Mouse (Mus musculus): ENCODE data around the gene Cyb5d1. TPM values are rescaled to one million over a fixed set of nuclear protein-coding genes. Genes with fewer than 3 reads are reported as not detected.
A peak's percentile ranks its signal among the peaks of the same experiment; 100 is the strongest.

Gene Cyb5d1
- polyA plus RNA-seq, 1 experiment from 2014 or later: 34.0 TPM

GRCm38 (mm10) chr11:69384979-69385378 is 10.5 kb downstream of the Cyb5d1 start:
- Histone ChIP-seq H3K27ac (ENCODE audit: low read length) (no peak overlapping the region), H3K9ac (replicated peaks; ENCODE audit: low read length) (no peak overlapping the region)
- WGBS: 67% methylated on average over 6 of the region's 6 CpGs

GRCm38 (mm10) chr11:69382478-69383105 is 12.8 kb downstream of the Cyb5d1 start:
- H3K27me3 ChIP-seq (ENCODE audit: insufficient read depth, low read length): no peaks in the 10 kb centered on the region
- ATAC-seq (ENCODE audit: low FRiP score, low TSS enrichment): no peak
- no peak overlapping the region for H3K27ac ChIP-seq (ENCODE audit: low read length)
- peaks cover 5% of the 10 kb centered on the region; the same call in 1 of the 2 replicates for H3K36me3 ChIP-seq (ENCODE audit: insufficient read depth, low read length)
- H3K4me2 ChIP-seq (replicated peaks; ENCODE audit: low read depth, low read length): no peak overlapping the region
- no peaks in the 10 kb centered on the region for H3K4me1 ChIP-seq (ENCODE audit: insufficient read depth, low read length)
- no peaks in the 10 kb centered on the region for H3K9me3 ChIP-seq (ENCODE audit: low read length)
- no peak overlapping the region for H3K9ac ChIP-seq (replicated peaks; ENCODE audit: low read length)
- WGBS: 50% methylated on average over 10 of the region's 10 CpGs
- no peak overlapping the region for H3K4me3 ChIP-seq (ENCODE audit: low read length)

More at GRCm38 (mm10) chr11:69384979-69385378, 10.5 kb downstream of the Cyb5d1 start:
- Histone ChIP-seq H3K4me3 (ENCODE audit: low read length) (no peak overlapping the region), H3K4me1 (ENCODE audit: insufficient read depth, low read length) (0 out of 2 replicates have a peak, but pooled peaks cover 1% of the 10 kb centered on the region), H3K27me3 (ENCODE audit: insufficient read depth, low read length) (no peaks in the 10 kb centered on the region), H3K4me2 (replicated peaks; ENCODE audit: low read depth, low read length) (no peak overlapping the region), H3K9me3 (ENCODE audit: low read length) (no peaks in the 10 kb centered on the region), H3K36me3 (ENCODE audit: insufficient read depth, low read length) (0 out of 2 replicates have a peak, but pooled peaks cover 4% of the 10 kb centered on the region)
- no peak for ATAC-seq (ENCODE audit: low FRiP score, low TSS enrichment)

GRCm38 (mm10) chr11:69381356-69381755 is 14.1 kb downstream of the Cyb5d1 start:
- Histone ChIP-seq H3K27me3 (ENCODE audit: insufficient read depth, low read length) (no peaks in the 10 kb centered on the region), H3K9me3 (ENCODE audit: low read length) (no peaks in the 10 kb centered on the region), H3K4me3 (ENCODE audit: low read length) (no peak overlapping the region), H3K27ac (ENCODE audit: low read length) (no peak overlapping the region), H3K36me3 (ENCODE audit: insufficient read depth, low read length) (peaks cover 7% of the 10 kb centered on the region; the same call in 1 of the 2 replicates), H3K9ac (replicated peaks; ENCODE audit: low read length) (no peak overlapping the region), H3K4me1 (ENCODE audit: insufficient read depth, low read length) (no peaks in the 10 kb centered on the region), H3K4me2 (replicated peaks; ENCODE audit: low read depth, low read length) (no peak overlapping the region)
- WGBS: 87% methylated on average over 6 of the region's 6 CpGs
- no peak for ATAC-seq (ENCODE audit: low FRiP score, low TSS enrichment)

GRCm38 (mm10) chr11:69379600-69379999 is 15.8 kb downstream of the Cyb5d1 start:
- no peaks in the 10 kb centered on the region for H3K9me3 ChIP-seq (ENCODE audit: low read length)
- no peak overlapping the region for H3K27ac ChIP-seq (ENCODE audit: low read length)
- WGBS: 76% methylated on average over 3 of the region's 3 CpGs
- ATAC-seq (ENCODE audit: low FRiP score, low TSS enrichment): no peak
- peaks cover 12% of the 10 kb centered on the region; the same call in 1 of the 2 replicates for H3K36me3 ChIP-seq (ENCODE audit: insufficient read depth, low read length)
- H3K9ac ChIP-seq (replicated peaks; ENCODE audit: low read length): no peak overlapping the region
- H3K4me1 ChIP-seq (ENCODE audit: insufficient read depth, low read length): no peaks in the 10 kb centered on the region
- H3K4me2 ChIP-seq (replicated peaks; ENCODE audit: low read depth, low read length): no peak overlapping the region
- no peaks in the 10 kb centered on the region for H3K27me3 ChIP-seq (ENCODE audit: insufficient read depth, low read length)
- no peak overlapping the region for H3K4me3 ChIP-seq (ENCODE audit: low read length)

GRCm38 (mm10) chr11:69377766-69378165 is 17.7 kb downstream of the Cyb5d1 start:
- Histone ChIP-seq H3K4me2 (replicated peaks; ENCODE audit: low read depth, low read length) (no peak overlapping the region), H3K9me3 (ENCODE audit: low read length) (no peaks in the 10 kb centered on the region), H3K9ac (replicated peaks; ENCODE audit: low read length) (no peak overlapping the region), H3K27ac (ENCODE audit: low read length) (no peak overlapping the region), H3K27me3 (ENCODE audit: insufficient read depth, low read length) (no peaks in the 10 kb centered on the region), H3K36me3 (ENCODE audit: insufficient read depth, low read length) (peaks cover 23% of the 10 kb centered on the region), H3K4me1 (ENCODE audit: insufficient read depth, low read length) (peaks cover 2% of the 10 kb centered on the region; the same call in 1 of the 2 replicates), H3K4me3 (ENCODE audit: low read length) (no peak overlapping the region)
- WGBS: 77% methylated on average over 3 of the region's 3 CpGs
- peak; percentile 71 for ATAC-seq (ENCODE audit: low FRiP score, low TSS enrichment)

GRCm38 (mm10) chr11:69375646-69376045 is 19.8 kb downstream of the Cyb5d1 start:
- no peak overlapping the region for H3K9ac ChIP-seq (replicated peaks; ENCODE audit: low read length)
- H3K27ac ChIP-seq (ENCODE audit: low read length): no peak overlapping the region
- 93% methylated on average over 4 of the region's 4 CpGs for WGBS
- H3K4me2 ChIP-seq (replicated peaks; ENCODE audit: low read depth, low read length): no peak overlapping the region
- H3K4me3 ChIP-seq (ENCODE audit: low read length): no peak overlapping the region
- H3K4me1 ChIP-seq (ENCODE audit: insufficient read depth, low read length): peaks cover 22% of the 10 kb centered on the region
- peaks cover 25% of the 10 kb centered on the region for H3K36me3 ChIP-seq (ENCODE audit: insufficient read depth, low read length)
- no peaks in the 10 kb centered on the region for H3K9me3 ChIP-seq (ENCODE audit: low read length)
- no peak for ATAC-seq (ENCODE audit: low FRiP score, low TSS enrichment)
- no peaks in the 10 kb centered on the region for H3K27me3 ChIP-seq (ENCODE audit: insufficient read depth, low read length)

GRCm38 (mm10) chr11:69373223-69373965 is 22.0 kb downstream of the Cyb5d1 start:
- no peak overlapping the region for H3K4me3 ChIP-seq (ENCODE audit: low read length)
- H3K27me3 ChIP-seq (ENCODE audit: insufficient read depth, low read length): no peaks in the 10 kb centered on the region
- H3K4me2 ChIP-seq (replicated peaks; ENCODE audit: low read depth, low read length): no peak overlapping the region
- peaks cover 27% of the 10 kb centered on the region for H3K4me1 ChIP-seq (ENCODE audit: insufficient read depth, low read length)
- no peaks in the 10 kb centered on the region for H3K9me3 ChIP-seq (ENCODE audit: low read length)
- H3K27ac ChIP-seq (ENCODE audit: low read length): no peak overlapping the region
- no peak overlapping the region for H3K9ac ChIP-seq (replicated peaks; ENCODE audit: low read length)
- 92% methylated on average over 16 of the region's 16 CpGs for WGBS
- peaks cover 21% of the 10 kb centered on the region for H3K36me3 ChIP-seq (ENCODE audit: insufficient read depth, low read length)
- ATAC-seq (ENCODE audit: low FRiP score, low TSS enrichment): no peak

GRCm38 (mm10) chr11:69372780-69373170 is 22.7 kb downstream of the Cyb5d1 start:
- ATAC-seq (ENCODE audit: low FRiP score, low TSS enrichment): no peak
- H3K27me3 ChIP-seq (ENCODE audit: insufficient read depth, low read length): no peaks in the 10 kb centered on the region
- no peak overlapping the region for H3K9ac ChIP-seq (replicated peaks; ENCODE audit: low read length)
- peaks cover 21% of the 10 kb centered on the region for H3K36me3 ChIP-seq (ENCODE audit: insufficient read depth, low read length)
- no peaks in the 10 kb centered on the region for H3K9me3 ChIP-seq (ENCODE audit: low read length)
- peaks cover 31% of the 10 kb centered on the region for H3K4me1 ChIP-seq (ENCODE audit: insufficient read depth, low read length)
- H3K27ac ChIP-seq (ENCODE audit: low read length): no peak overlapping the region
- H3K4me2 ChIP-seq (replicated peaks; ENCODE audit: low read depth, low read length): no peak overlapping the region
- WGBS: 71% methylated on average over 3 of the region's 3 CpGs
- no peak overlapping the region for H3K4me3 ChIP-seq (ENCODE audit: low read length)

- H3K4me1 ChIP-seq (ENCODE audit: insufficient read depth, low read length): peaks cover 34% of the 10 kb centered on the region
- H3K36me3 ChIP-seq (ENCODE audit: insufficient read depth, low read length): peaks cover 17% of the 10 kb centered on the region
- H3K27me3 ChIP-seq (ENCODE audit: insufficient read depth, low read length): no peaks in the 10 kb centered on the region
- no peak for ATAC-seq (ENCODE audit: low FRiP score, low TSS enrichment)
- WGBS: 27% methylated on average over 12 of the region's 12 CpGs
- peak overlapping the region; percentile 33; the same call in 1 of the 2 replicates for H3K4me3 ChIP-seq (ENCODE audit: low read length)
- H3K9ac ChIP-seq (replicated peaks; ENCODE audit: low read length): peak overlapping the region; percentile 25; the same call in 1 of the 2 replicates
- H3K4me2 ChIP-seq (replicated peaks; ENCODE audit: low read depth, low read length): peak overlapping the region; percentile 53
- no peaks in the 10 kb centered on the region for H3K9me3 ChIP-seq (ENCODE audit: low read length)
- peak overlapping the region; percentile 92 for H3K27ac ChIP-seq (ENCODE audit: low read length)
Measured at GRCm38 (mm10) chr11:69372056-69372779, 23.2 kb downstream of the Cyb5d1 start.

Measured in kidney, embryonic 16.5 days (tissue).